Mouse (Mus musculus): ENCODE data around the gene Ccr6.
A peak's percentile ranks its signal among the peaks of the same experiment; 100 is the strongest.

Ccr6 gene

DNA sequence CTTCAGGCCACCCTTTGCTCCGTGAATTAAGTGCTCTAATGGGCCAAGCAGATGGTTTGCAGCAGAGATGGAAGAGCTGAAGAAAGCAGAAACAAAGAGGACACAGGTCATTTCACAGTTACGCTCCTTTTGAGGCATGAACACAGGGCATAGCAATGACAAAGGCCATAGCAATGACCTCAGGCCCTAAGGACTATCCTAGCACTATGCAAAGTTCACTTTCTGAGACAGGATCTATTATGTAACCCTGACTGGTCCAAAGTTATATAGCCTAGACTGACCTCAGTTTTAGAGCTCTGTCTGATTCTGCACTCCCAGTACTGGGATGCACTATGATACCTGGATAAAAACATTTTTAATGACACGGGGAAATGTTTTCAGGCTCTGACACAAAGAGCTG is 42.5 kb downstream of the Ccr6 start:
- ATAC-seq (ENCODE audit: insufficient number of reproducible peaks, low FRiP score, low TSS enrichment) = no peak

DNA sequence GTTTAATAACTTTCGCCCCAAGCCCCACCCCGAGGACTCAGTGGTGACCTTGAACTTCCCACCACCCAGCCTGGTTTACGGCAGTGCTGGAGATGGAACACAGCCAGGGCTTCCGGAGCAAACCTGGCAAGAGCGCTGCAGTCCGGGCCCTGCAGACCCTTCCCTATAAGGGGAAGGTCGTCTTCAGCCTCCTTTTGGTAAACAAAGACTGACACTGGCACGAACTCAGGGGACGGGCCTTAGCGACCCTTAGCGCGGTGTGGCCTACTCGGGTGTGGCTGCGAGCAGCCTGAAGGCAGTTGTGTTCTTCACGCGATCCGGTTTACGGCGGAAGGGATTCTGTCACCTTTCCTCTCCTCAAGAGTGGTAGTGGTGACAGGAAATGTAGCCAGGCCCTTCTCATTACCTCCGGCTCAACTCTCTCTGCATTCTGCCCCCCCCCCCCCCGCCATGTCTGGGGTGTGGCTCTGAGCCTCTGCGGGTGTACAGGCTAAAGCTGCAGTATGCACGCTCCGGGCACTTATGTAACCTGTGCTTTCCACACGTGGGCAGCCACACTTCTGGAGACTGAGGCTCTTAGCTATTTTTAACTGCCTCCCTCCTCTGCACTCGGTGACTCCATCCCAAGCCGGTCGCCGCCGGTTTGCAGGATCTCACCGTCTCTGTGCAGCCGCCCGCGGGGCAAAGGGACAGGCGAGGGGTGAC is 47.1 kb downstream of the Ccr6 start, which contains the start of gene Mpc1:
Mpc1 (plus strand) TSS at position 84 of the 705 bp plus-strand sequence.
- peak; percentile 75 for ATAC-seq (ENCODE audit: insufficient number of reproducible peaks, low FRiP score, low TSS enrichment)

DNA sequence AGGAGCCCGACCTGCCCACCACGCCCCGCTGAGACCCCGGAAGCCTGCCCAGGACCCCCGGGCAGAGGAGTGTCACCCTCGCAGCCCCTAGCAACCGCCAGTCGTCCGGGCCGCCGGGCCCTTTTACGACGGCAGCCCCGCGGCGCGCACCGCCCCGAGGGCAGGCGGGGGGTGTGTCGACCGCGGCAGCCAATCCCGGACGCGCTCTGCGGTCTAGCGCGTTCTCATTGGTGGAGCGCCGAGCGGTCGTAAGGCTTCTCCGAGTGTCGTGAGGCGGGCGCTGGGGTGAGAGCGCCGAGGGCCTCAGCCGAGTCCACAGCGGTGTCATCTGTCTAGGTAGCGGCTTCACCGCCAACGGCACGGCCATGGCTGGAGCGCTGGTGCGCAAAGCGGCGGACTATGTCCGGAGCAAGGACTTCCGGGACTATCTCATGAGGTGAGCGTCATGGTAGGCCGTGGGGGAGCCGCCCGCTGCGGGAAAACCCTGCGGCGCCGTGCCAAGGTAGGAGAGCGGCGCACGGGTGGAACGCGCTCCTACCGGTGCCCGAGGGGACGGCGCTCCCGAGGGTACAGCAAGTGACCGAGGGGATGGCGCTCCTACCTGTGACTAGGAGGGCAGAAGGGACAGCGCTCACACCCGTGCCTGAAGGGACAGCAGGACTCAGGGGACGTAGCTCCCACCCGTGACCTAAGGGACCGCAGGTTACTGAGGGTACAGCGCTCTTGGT is 47.8 kb downstream of the Ccr6 start:
- ATAC-seq (ENCODE audit: insufficient number of reproducible peaks, low FRiP score, low TSS enrichment) = peak; percentile 91

DNA sequence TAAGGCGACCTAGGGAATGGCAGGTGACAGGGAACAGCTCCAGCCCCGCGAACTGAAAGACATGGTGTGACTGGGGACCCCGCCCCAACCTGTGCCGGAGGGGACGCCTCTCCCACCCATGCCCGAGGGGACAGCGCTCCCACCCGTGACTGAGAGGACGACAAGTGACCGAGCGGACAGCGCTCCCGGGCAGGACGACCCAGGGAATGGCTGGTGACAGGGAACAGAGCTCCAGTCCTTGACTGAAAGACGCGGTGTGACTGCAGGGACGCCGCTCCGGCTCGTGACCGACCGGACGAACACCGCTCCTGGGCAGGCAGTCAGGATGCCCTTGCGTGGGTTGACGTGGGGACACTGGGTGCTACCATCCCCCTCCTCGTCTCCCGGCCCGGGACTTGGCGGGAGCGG is 48.4 kb downstream of the Ccr6 start:
- ATAC-seq (ENCODE audit: insufficient number of reproducible peaks, low FRiP score, low TSS enrichment) = no peak; the same call in 1 of the 2 replicates

DNA sequence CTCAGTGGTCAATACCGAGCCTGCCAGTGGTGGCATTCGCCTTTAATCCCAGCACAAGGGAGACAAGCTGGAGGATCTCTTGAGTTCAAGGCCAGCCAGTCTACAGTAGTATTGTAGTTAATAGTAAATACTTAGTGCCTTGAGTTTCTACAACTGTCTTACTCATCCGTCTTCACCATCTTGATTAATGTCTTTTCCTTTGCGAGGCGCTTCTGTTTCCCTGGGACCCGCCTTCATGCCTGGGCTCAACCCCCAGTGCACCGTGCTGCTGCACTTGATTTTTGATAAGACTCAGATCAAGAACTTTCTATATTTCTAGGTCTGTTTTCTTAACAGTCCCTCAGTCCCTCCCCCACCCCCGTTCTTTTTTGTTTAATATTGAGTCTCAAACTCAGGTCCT is 49.2 kb downstream of the Ccr6 start:
- ATAC-seq (ENCODE audit: insufficient number of reproducible peaks, low FRiP score, low TSS enrichment) = no peak

DNA sequence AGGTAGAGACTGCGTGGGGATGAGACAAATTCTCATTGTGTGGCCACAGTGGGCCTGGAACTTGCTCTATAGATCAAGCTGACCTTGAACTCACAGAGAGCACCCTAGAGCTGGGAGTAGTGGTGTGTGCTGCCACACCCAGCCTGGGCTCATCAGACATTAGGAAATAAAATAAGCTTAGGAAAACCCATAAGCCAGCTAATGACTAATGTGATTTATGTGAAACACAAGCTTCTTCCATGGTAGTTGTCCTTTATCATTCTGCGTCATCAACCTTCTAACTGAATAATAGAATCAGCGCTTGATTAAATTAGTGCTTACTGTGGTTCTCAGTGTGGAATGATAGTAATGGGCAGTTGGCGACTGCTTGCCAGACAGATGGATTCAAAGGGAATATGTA is 51.1 kb downstream of the Ccr6 start:
- ATAC-seq (ENCODE audit: insufficient number of reproducible peaks, low FRiP score, low TSS enrichment) = no peak

DNA sequence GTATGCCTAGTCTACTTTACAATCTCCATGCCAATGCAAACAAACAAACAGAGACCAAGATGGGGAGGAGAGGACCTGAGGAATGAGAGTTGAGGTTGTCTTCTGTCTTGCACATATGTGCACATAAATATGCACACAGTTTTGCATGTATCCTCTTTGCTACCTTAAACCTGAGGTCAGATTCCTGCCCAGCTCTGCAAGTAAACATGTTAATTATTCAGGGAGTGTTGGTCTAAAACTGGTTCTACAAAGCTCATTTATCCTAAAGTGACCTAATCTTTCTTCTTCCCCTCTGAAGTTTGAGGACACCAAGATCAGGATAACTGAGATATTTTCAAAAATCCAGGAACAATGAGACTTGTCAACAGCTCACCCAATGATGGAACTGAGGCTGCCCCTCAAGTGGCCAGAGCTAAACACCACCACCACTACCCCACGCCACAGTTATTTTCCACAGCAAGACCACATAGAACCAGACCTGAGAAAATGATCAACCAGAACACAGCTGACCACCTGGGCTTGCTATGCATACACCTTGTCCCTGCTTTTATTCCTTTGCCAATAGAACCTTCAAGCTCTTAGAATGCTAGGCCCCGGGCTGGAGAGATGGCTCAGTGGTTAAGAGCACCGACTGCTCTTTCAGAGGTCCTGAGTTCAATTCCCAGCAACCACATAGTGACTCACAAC is 54.3 kb downstream of the Ccr6 start:
- ATAC-seq (ENCODE audit: insufficient number of reproducible peaks, low FRiP score, low TSS enrichment) = no peak

DNA sequence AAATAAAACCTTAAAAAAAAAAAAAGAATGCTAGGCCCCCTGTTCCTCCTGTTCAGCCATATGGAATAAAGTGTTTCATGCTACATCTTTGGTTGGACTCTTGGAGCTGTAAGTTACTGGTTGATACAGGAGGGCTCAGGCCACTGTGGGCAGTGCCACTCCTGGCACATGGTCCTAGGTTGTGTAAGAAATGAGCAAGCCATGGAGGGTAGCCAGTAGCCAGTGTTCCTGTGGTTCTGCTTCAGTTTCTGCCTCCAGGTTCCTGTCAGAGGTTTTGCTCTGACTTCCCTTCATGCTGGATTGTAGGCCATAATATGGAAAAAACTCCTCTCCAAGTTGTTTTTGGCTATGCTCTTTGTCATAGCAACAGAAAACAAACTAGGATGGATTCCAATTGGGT is 54.9 kb downstream of the Ccr6 start:
- no peak for ATAC-seq (ENCODE audit: insufficient number of reproducible peaks, low FRiP score, low TSS enrichment)

DNA sequence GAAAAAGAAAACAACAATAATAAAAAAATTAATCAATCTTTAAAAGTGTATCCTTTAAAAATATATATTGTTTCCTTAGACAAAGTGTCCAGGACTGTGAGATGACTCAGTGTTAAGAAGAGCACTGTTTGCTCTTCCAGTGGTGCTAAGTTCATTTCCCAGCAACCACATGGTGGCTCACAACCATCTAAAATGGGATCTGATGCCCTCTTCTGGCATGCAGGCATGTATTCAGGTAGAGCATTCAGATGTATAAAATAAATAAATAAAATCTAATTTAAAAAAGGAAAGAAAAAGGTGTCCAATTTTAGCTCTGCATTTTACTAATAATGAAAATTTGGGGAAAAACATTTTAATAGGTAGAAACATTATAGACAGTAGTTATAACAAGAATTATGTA is 60.0 kb downstream of the Ccr6 start:
- no peak for ATAC-seq (ENCODE audit: insufficient number of reproducible peaks, low FRiP score, low TSS enrichment)

DNA sequence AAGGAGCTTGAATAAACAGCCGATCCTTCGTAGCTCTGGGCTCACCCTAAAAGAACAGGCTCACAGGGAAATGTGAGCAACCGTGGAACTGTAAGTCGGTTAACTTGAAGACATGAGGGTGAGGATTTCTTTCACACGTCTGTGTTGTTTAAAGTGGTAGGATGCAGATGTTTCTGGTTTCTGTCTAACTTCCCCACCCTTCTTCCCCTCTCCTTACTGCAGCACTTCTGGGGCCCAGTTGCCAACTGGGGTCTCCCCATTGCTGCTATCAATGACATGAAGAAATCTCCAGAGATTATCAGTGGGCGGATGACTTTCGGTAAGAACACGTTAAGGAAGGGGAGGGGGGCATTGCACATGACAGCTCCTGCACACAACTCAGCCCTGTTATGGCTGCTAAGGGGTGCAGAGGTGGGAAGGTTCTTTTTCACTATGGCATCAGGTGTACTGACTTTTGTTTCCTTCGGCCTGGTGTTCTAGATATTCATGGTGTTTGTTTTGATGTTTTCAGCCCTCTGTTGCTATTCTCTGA is 60.5 kb downstream of the Ccr6 start:
- ATAC-seq (ENCODE audit: insufficient number of reproducible peaks, low FRiP score, low TSS enrichment) = no peak

DNA sequence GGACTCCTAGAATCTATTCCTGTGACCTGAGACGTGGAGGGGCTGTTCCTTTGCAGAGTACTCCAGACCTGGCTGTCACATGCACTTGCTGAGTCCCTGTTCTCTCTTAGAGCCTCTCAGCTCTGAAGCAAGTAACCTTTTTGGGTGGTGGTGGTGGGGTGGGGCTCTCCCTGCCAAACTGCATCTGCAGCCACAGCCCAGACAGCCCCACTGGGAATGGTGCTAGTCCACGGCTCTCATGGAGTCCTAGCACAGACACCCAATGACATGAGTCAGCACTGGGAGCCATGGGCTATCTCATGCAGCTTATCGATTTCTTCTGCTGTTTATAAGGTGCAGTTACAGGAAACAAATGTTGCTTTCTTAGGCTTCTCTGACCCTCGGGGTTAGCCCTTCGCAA is 61.9 kb downstream of the Ccr6 start:
- ATAC-seq (ENCODE audit: insufficient number of reproducible peaks, low FRiP score, low TSS enrichment) = no peak

DNA sequence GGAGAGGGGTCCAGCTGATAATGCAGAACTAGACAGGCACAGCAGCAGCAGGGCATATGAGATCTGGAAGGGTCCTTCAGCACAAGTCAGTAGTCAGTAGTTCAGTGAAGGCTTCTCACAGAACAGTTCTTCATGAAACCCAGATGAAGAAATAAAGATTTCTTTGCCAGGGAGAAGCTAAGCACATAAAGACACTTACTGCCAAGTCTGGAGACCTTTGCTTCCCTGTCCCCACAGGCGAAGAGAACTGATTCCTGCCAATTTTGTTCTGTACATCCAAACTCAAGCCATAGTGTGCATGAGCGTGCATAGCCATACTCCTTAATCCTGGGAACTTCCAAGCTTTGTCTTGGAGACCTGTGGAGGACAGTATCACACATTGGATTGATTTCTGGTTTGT is 62.4 kb downstream of the Ccr6 start:
- no peak for ATAC-seq (ENCODE audit: insufficient number of reproducible peaks, low FRiP score, low TSS enrichment)

DNA sequence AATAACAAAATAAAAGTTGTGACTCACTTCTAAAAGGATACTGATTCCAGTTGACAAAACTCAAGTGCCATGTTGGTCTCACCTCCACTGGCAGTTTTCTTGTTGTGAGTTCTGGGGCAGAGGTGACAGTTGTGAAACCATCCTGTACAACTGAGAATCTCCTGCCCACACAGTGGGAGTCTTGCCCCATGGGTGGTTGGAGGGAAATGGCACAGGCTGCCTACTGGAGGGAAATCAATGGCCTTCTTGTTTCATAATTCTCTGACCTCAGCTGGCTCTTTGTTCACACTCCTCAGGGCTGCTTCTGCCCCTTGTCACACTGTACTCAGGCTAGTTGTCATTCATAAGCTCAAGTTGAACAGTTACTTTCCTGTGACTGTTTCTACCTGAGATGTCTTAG is 63.7 kb downstream of the Ccr6 start:
- no peak for ATAC-seq (ENCODE audit: insufficient number of reproducible peaks, low FRiP score, low TSS enrichment)

DNA sequence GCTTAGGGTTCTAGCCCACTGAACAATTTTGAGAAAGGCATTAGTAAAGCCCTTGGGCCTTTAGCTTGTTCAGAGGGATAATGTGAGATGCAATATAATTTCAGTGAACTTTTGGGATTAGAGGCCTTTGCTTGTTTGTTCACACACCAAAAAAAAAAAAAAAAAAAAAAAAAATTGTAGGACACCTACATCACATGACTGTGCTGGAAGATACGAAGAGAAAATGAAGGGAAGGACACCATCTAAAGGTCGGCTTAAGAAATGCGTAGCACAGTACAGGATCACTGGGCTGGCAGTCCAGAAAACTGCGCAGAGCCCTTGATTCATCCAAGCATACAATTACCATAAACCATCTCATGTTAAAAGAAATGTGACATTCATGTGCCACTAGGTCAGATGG is 65.7 kb downstream of the Ccr6 start:
- ATAC-seq (ENCODE audit: insufficient number of reproducible peaks, low FRiP score, low TSS enrichment) = no peak

DNA sequence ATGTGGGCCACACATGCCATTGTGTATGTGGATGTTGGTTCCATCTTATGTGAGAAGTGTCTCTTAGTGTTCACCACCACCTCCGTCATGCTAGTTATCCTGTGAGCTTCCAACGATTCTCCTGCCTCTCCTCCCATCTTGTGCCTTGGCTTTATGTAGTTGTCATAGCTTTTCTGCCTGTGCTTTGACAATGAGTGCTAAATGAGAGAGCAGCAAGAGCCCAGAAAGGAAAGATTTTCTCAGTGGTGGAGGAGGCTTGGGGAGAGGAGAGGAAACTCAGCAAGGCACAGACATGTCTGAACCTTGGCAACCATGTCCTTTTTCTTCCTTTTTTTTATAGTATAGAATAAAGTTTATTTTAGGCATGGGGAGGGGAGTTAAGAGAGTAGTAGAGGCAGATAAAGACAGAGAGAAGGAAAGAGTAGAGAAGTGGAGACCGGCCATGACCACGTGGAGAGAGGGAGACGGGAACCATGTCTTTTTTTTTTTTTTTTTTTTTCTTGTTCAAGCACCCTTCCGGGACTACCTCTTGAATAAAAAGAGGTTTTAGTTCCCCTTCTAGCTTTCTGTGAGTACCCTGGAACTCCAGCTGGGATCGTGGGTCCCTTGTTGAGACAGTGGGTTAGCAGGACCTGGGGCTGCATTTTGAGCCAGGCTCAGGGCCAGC is 67.1 kb downstream of the Ccr6 start:
- ATAC-seq (ENCODE audit: insufficient number of reproducible peaks, low FRiP score, low TSS enrichment) = no peak

DNA sequence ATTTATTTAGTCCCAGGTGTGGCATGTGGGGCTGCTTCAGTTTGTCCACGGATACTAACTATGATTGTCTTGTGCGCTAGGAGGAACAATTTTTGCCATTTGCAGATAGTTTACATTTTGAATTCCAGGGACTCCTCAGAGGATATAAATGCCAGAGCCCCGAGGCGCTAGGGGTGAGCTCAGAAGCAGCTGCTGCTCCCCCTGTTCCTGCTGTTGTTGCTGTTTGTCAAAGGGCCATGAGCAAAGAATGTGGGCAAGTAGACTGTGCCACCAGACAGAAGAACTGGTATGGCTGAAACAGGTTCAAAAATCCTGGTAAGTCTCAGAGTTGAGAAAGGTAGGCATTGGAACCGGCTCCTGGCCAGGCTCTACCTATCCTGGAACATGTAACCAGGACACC is 67.8 kb downstream of the Ccr6 start:
- no peak for ATAC-seq (ENCODE audit: insufficient number of reproducible peaks, low FRiP score, low TSS enrichment)

DNA sequence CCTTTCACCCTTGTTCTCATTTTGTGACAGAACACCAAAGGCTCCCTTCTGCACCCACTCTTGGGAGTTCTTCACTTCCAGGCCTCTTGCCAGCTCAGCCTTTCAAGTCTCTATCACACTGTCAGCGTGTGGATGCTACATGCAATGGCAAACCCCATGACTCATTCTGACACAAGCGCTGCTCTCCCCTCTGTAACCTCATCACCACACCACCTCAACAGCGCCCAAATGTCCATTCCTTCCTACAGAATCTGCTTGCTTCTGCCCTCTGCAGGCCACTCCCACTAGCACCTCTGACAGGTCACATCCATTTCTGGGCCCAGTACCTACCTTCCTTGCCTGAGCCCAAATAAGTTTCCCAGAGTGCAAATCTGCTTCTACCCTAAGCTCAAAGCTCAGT is 70.0 kb downstream of the Ccr6 start:
- ATAC-seq (ENCODE audit: insufficient number of reproducible peaks, low FRiP score, low TSS enrichment) = no peak

Data from cerebellum, adult (tissue).